Mouse (Mus musculus): ENCODE measurements around the gene Cog1. TPM values are rescaled to one million over a fixed set of nuclear protein-coding genes. Genes with fewer than 3 reads are reported as not detected.

Cog1 gene
- total RNA-seq, 1 experiment = 19.1 TPM

DNA sequence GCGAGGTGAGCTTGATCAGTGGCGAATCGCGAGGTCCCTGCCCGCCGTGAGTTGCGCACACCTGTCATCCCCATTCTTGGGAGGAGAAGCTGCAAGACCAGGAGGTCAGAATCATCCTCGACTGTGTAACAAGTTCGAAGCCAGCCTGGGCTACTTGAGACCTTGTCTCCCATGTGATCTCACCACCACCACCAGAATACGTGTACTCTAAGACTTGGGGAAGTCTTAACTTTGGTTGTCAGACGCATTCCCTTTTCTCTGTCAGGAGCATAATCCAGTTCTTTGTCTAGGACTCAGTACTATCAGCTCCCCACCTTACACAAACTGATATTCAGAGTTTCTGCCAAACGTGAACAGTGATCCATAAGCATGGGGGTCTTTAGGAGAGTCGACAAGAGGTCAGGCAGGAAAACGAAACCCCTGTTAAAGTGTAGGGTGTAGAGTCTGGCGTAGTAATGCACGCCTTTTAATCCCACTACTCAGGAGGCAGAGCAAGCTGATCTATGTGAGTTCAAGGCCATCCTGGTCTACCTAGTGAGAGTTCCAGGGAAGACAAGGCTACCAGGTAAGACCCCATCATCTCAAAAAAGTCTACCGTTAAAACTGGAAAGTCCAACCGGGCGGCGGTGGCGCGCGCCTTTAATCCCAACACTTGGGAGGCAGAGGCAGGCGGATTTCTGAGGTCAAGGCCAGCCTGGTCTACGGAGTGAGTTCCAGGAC lies 35.9 kb downstream of the Cog1 start:
- peak overlapping the region; percentile 87 to 95 for H3K4me3 ChIP-seq (ENCODE audit: insufficient read depth in 1 of 2, low read depth in 1 of 2, low read length in 2 of 2, poor library complexity in 1 of 2, severe bottlenecking in 1 of 2)
- in situ Hi-C loops (cut with MboI; ENCODE audit: low sequenced_read_pairs in 2 of 2, unreplicated experiment in 2 of 2) = no loop called here
- no peak for TF ChIP-seq HCFC1 (IDR thresholded peaks at IDR 0.05; ENCODE audit: borderline replicate concordance, insufficient read depth, low read length)
- no peak for TF ChIP-seq ZC3H11A (IDR thresholded peaks at IDR 0.05; ENCODE audit: borderline replicate concordance, low read depth, low read length)
- TF ChIP-seq MAFK (IDR thresholded peaks at IDR 0.05; ENCODE audit: insufficient read depth, low read depth, low read length) = no peak
- no peak for TF ChIP-seq CHD2 (IDR thresholded peaks at IDR 0.05; ENCODE audit: low read depth, low read length)
- TF ChIP-seq ZNF384 (IDR thresholded peaks at IDR 0.05; ENCODE audit: low read depth, low read length) = no peak
- H3K4me1 ChIP-seq (ENCODE audit: control insufficient read depth in 2 of 2, insufficient read depth in 2 of 2, low read length in 2 of 2, poor library complexity in 1 of 2) = peaks cover 4 to 8% of the 10 kb centered on the region in 2 experiments; a peak in 3 of 4 replicates
- peak overlapping the region; percentile 74 for H3K9ac ChIP-seq (ENCODE audit: insufficient read depth, low read depth, low read length, poor library complexity, severe bottlenecking)
- DNase-seq (ENCODE audit: low read depth, low spot score) = no peak
- H3K36me3 ChIP-seq (ENCODE audit: control insufficient read depth, insufficient read depth, low read length, poor library complexity, severe bottlenecking) = peaks cover 21% of the 10 kb centered on the region
- H3K27ac ChIP-seq (ENCODE audit: insufficient read depth, low read depth, low read length, poor library complexity, severe bottlenecking) = peak overlapping the region; percentile 11; the same call in 1 of the 2 replicates
- no peaks in the 10 kb centered on the region for H3K9me3 ChIP-seq (ENCODE audit: control insufficient read depth, insufficient read depth, low read depth, low read length)

- no peak overlapping the region; a peak in 1 of 4 replicates for H3K4me3 ChIP-seq (ENCODE audit: insufficient read depth in 1 of 2, low read depth in 1 of 2, low read length in 2 of 2, poor library complexity in 1 of 2, severe bottlenecking in 1 of 2)
- H3K27ac ChIP-seq (ENCODE audit: insufficient read depth, low read depth, low read length, poor library complexity, severe bottlenecking) = no peak overlapping the region
- peaks cover 2 to 5% of the 10 kb centered on the region in 2 experiments; a peak in 3 of 4 replicates for H3K4me1 ChIP-seq (ENCODE audit: control insufficient read depth in 2 of 2, insufficient read depth in 2 of 2, low read length in 2 of 2, poor library complexity in 1 of 2)
- in situ Hi-C loops (cut with MboI; ENCODE audit: low sequenced_read_pairs in 2 of 2, unreplicated experiment in 2 of 2) = no loop called here
- no peaks in the 10 kb centered on the region for H3K9me3 ChIP-seq (ENCODE audit: control insufficient read depth, insufficient read depth, low read depth, low read length)
- no peak overlapping the region for H3K9ac ChIP-seq (ENCODE audit: insufficient read depth, low read depth, low read length, poor library complexity, severe bottlenecking)
- TF ChIP-seq MAFK (IDR thresholded peaks at IDR 0.05; ENCODE audit: insufficient read depth, low read depth, low read length) (no peak), CHD2 (IDR thresholded peaks at IDR 0.05; ENCODE audit: low read depth, low read length) (no peak), HCFC1 (IDR thresholded peaks at IDR 0.05; ENCODE audit: borderline replicate concordance, insufficient read depth, low read length) (no peak), ZNF384 (IDR thresholded peaks at IDR 0.05; ENCODE audit: low read depth, low read length) (no peak), ZC3H11A (IDR thresholded peaks at IDR 0.05; ENCODE audit: borderline replicate concordance, low read depth, low read length) (no peak)
- peaks cover 24% of the 10 kb centered on the region for H3K36me3 ChIP-seq (ENCODE audit: control insufficient read depth, insufficient read depth, low read length, poor library complexity, severe bottlenecking)
- DNase-seq (ENCODE audit: low read depth, low spot score) = peak; percentile 62
Observed at GRCm38 (mm10) chr11:113687031-113687430, 38.1 kb downstream of the Cog1 start.

DNA sequence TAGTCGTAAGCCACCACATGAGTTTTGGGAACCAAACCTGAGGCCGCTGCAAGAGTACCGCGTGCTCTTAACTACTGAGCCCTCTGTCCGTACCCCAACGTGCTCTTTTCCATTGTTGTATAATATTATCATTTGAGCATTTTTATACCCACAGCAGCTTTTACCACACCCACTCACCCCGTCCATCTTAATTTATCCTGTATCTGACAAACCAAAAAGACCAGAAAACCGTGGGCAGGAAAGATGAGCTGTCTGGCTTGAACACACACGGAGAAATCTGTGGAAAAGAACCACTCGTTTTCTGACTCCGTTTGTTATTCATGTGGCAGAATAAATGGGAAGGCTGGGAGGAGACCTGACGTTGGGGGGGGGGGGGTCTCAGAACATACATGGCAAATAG lies 41.5 kb downstream of the Cog1 start:
- Histone ChIP-seq H3K27ac (ENCODE audit: insufficient read depth, low read depth, low read length, poor library complexity, severe bottlenecking) (no peak overlapping the region), H3K4me1 (ENCODE audit: control insufficient read depth in 2 of 2, insufficient read depth in 2 of 2, low read length in 2 of 2, poor library complexity in 1 of 2) (peaks cover 2 to 5% of the 10 kb centered on the region in 2 experiments; a peak in 3 of 4 replicates), H3K9me3 (ENCODE audit: control insufficient read depth, insufficient read depth, low read depth, low read length) (no peaks in the 10 kb centered on the region), H3K36me3 (ENCODE audit: control insufficient read depth, insufficient read depth, low read length, poor library complexity, severe bottlenecking) (peaks cover 36% of the 10 kb centered on the region), H3K4me3 (ENCODE audit: insufficient read depth in 1 of 2, low read depth in 1 of 2, low read length in 2 of 2, poor library complexity in 1 of 2, severe bottlenecking in 1 of 2) (no peak overlapping the region), H3K9ac (ENCODE audit: insufficient read depth, low read depth, low read length, poor library complexity, severe bottlenecking) (no peak overlapping the region)
- no peak for DNase-seq (ENCODE audit: low read depth, low spot score)
- in situ Hi-C loops (cut with MboI; ENCODE audit: low sequenced_read_pairs in 2 of 2, unreplicated experiment in 2 of 2) = no loop called here
- TF ChIP-seq ZC3H11A (IDR thresholded peaks at IDR 0.05; ENCODE audit: borderline replicate concordance, low read depth, low read length) = no peak
- no peak for TF ChIP-seq MAFK (IDR thresholded peaks at IDR 0.05; ENCODE audit: insufficient read depth, low read depth, low read length)
- TF ChIP-seq HCFC1 (IDR thresholded peaks at IDR 0.05; ENCODE audit: borderline replicate concordance, insufficient read depth, low read length) = no peak
- no peak for TF ChIP-seq CHD2 (IDR thresholded peaks at IDR 0.05; ENCODE audit: low read depth, low read length)
- TF ChIP-seq ZNF384 (IDR thresholded peaks at IDR 0.05; ENCODE audit: low read depth, low read length) = no peak

GRCm38 (mm10) chr11:113691318-113691717 lies 42.3 kb downstream of the Cog1 start:
- Histone ChIP-seq H3K4me1 (ENCODE audit: control insufficient read depth in 2 of 2, insufficient read depth in 2 of 2, low read length in 2 of 2, poor library complexity in 1 of 2) (peaks cover 2 to 5% of the 10 kb centered on the region in 2 experiments; a peak in 3 of 4 replicates), H3K27ac (ENCODE audit: insufficient read depth, low read depth, low read length, poor library complexity, severe bottlenecking) (no peak overlapping the region), H3K9ac (ENCODE audit: insufficient read depth, low read depth, low read length, poor library complexity, severe bottlenecking) (no peak overlapping the region), H3K4me3 (ENCODE audit: insufficient read depth in 1 of 2, low read depth in 1 of 2, low read length in 2 of 2, poor library complexity in 1 of 2, severe bottlenecking in 1 of 2) (no peak overlapping the region), H3K9me3 (ENCODE audit: control insufficient read depth, insufficient read depth, low read depth, low read length) (no peaks in the 10 kb centered on the region), H3K36me3 (ENCODE audit: control insufficient read depth, insufficient read depth, low read length, poor library complexity, severe bottlenecking) (peaks cover 38% of the 10 kb centered on the region)
- TF ChIP-seq ZC3H11A (IDR thresholded peaks at IDR 0.05; ENCODE audit: borderline replicate concordance, low read depth, low read length) (no peak), MAFK (IDR thresholded peaks at IDR 0.05; ENCODE audit: insufficient read depth, low read depth, low read length) (no peak), HCFC1 (IDR thresholded peaks at IDR 0.05; ENCODE audit: borderline replicate concordance, insufficient read depth, low read length) (no peak), ZNF384 (IDR thresholded peaks at IDR 0.05; ENCODE audit: low read depth, low read length) (no peak), CHD2 (IDR thresholded peaks at IDR 0.05; ENCODE audit: low read depth, low read length) (no peak)
- in situ Hi-C loops (cut with MboI; ENCODE audit: low sequenced_read_pairs in 2 of 2, unreplicated experiment in 2 of 2) = no loop called here
- DNase-seq (ENCODE audit: low read depth, low spot score) = no peak
